Mouse (Mus musculus): ENCODE data around the gene Col1a1.

DNA sequence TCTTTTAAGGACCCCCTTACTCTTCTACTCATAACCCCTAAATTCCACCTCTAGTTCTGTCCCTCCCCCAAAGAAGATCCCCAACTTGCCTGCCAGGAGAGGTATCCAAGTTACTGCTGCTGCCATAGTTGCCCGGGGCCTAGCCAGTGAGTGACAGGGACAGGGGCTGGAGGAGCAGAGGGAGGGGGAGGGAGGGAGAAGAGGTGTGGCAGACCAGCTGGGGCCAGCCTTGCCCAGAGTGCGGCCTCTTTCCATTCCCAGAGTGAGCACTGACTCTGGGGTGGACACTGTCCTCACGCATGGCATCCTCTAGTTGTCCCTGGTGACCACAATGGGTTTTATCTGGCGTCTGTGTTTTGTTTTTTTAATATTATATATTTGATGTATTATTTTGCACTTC lies 37.3 kb downstream of the Col1a1 start:
- no peak for TF ChIP-seq POLR2A (IDR thresholded peaks at IDR 0.05; ENCODE audit: control insufficient read depth, extremely low read depth, insufficient read depth, low read length, poor library complexity)
- no peak for TF ChIP-seq CTCF (IDR thresholded peaks at IDR 0.05; ENCODE audit: borderline replicate concordance, control insufficient read depth, extremely low read depth, insufficient read depth, low read length, poor library complexity)

All from thymus, adult 2 months (tissue).